Mouse (Mus musculus): ENCODE measurements at regions not wholly inside any gene's neighbourhood (a gene's known extent, or its start where the extent isn't known, plus 50 kb on each side); places are given as distances from the start of the nearest gene placed in this dataset.
A peak's percentile ranks its signal among the peaks of the same experiment; 100 is the strongest.

- Histone ChIP-seq H3K36me3 (ENCODE audit: insufficient read depth, low read length) (no peaks in the 10 kb centered on the region), H3K9ac (replicated peaks; ENCODE audit: low read length) (no peak overlapping the region), H3K27me3 (ENCODE audit: insufficient read depth, low read length) (no peaks in the 10 kb centered on the region), H3K9me3 (ENCODE audit: low read length) (no peaks in the 10 kb centered on the region), H3K4me3 (ENCODE audit: low read length) (no peak overlapping the region), H3K27ac (no peak overlapping the region), H3K4me1 (ENCODE audit: insufficient read depth, low read length) (no peaks in the 10 kb centered on the region), H3K4me2 (ENCODE audit: low read depth, low read length) (no peak overlapping the region)
- DNase-seq (ENCODE audit: low spot score), result no peak
- ATAC-seq, result no peak
- TF ChIP-seq CTCF (IDR thresholded peaks at IDR 0.05; ENCODE audit: low read depth), result no peak
- 88% methylated on average over 6 of the region's 6 CpGs for WGBS
Observed at GRCm38 (mm10) chr12:9091951-9092350, 62.2 kb downstream of the Ttc32 start.

- Histone ChIP-seq H3K9me3 (ENCODE audit: low read length) (no peaks in the 10 kb centered on the region), H3K27me3 (ENCODE audit: insufficient read depth, low read length) (no peaks in the 10 kb centered on the region), H3K27ac (no peak overlapping the region), H3K9ac (replicated peaks; ENCODE audit: low read length) (no peak overlapping the region), H3K4me3 (ENCODE audit: low read length) (no peak overlapping the region), H3K4me1 (ENCODE audit: insufficient read depth, low read length) (no peaks in the 10 kb centered on the region), H3K4me2 (ENCODE audit: low read depth, low read length) (no peak overlapping the region), H3K36me3 (ENCODE audit: insufficient read depth, low read length) (no peaks in the 10 kb centered on the region)
- DNase-seq (ENCODE audit: low spot score), result no peak
- no peak for ATAC-seq
- TF ChIP-seq CTCF (IDR thresholded peaks at IDR 0.05; ENCODE audit: low read depth), result no peak
Observed at GRCm38 (mm10) chr12:9095061-9095460, 65.3 kb downstream of the Ttc32 start.

- DNase-seq (ENCODE audit: low spot score) (no peak), ATAC-seq (no peak)
- Histone ChIP-seq H3K36me3 (ENCODE audit: insufficient read depth, low read length) (no peaks in the 10 kb centered on the region), H3K27ac (no peak overlapping the region), H3K4me2 (ENCODE audit: low read depth, low read length) (no peak overlapping the region), H3K9ac (replicated peaks; ENCODE audit: low read length) (no peak overlapping the region), H3K4me3 (ENCODE audit: low read length) (no peak overlapping the region), H3K9me3 (ENCODE audit: low read length) (no peaks in the 10 kb centered on the region), H3K27me3 (ENCODE audit: insufficient read depth, low read length) (no peaks in the 10 kb centered on the region), H3K4me1 (ENCODE audit: insufficient read depth, low read length) (no peaks in the 10 kb centered on the region)
- WGBS, result 30% methylated on average over 3 of the region's 3 CpGs
- no peak for TF ChIP-seq CTCF (IDR thresholded peaks at IDR 0.05; ENCODE audit: low read depth)
Observed at GRCm38 (mm10) chr12:9106416-9106815, 76.6 kb downstream of the Ttc32 start.

GRCm38 (mm10) chr12:9109806-9110205 lies 80.0 kb downstream of the Ttc32 start:
- DNase-seq (ENCODE audit: low spot score) (no peak), ATAC-seq (no peak)
- Histone ChIP-seq H3K9me3 (ENCODE audit: low read length) (no peaks in the 10 kb centered on the region), H3K36me3 (ENCODE audit: insufficient read depth, low read length) (no peaks in the 10 kb centered on the region), H3K4me1 (ENCODE audit: insufficient read depth, low read length) (no peaks in the 10 kb centered on the region), H3K9ac (replicated peaks; ENCODE audit: low read length) (no peak overlapping the region), H3K4me2 (ENCODE audit: low read depth, low read length) (no peak overlapping the region), H3K27ac (no peak overlapping the region), H3K4me3 (ENCODE audit: low read length) (no peak overlapping the region), H3K27me3 (ENCODE audit: insufficient read depth, low read length) (no peaks in the 10 kb centered on the region)
- TF ChIP-seq CTCF (IDR thresholded peaks at IDR 0.05; ENCODE audit: low read depth), result no peak
- 86% methylated on average over 7 of the region's 7 CpGs for WGBS

- WGBS, result 67% methylated on average over 3 of the region's 3 CpGs
- Histone ChIP-seq H3K27me3 (ENCODE audit: insufficient read depth, low read length) (no peaks in the 10 kb centered on the region), H3K9ac (replicated peaks; ENCODE audit: low read length) (no peak overlapping the region), H3K4me1 (ENCODE audit: insufficient read depth, low read length) (no peaks in the 10 kb centered on the region), H3K4me2 (ENCODE audit: low read depth, low read length) (no peak overlapping the region), H3K4me3 (ENCODE audit: low read length) (no peak overlapping the region), H3K27ac (no peak overlapping the region), H3K36me3 (ENCODE audit: insufficient read depth, low read length) (no peaks in the 10 kb centered on the region), H3K9me3 (ENCODE audit: low read length) (no peaks in the 10 kb centered on the region)
- ATAC-seq (no peak), DNase-seq (ENCODE audit: low spot score) (no peak)
- TF ChIP-seq CTCF (IDR thresholded peaks at IDR 0.05; ENCODE audit: low read depth), result no peak
Observed at GRCm38 (mm10) chr12:9112161-9112674, 82.4 kb downstream of the Ttc32 start.

- Histone ChIP-seq H3K36me3 (ENCODE audit: insufficient read depth, low read length) (no peaks in the 10 kb centered on the region), H3K4me2 (ENCODE audit: low read depth, low read length) (no peak overlapping the region), H3K9me3 (ENCODE audit: low read length) (no peaks in the 10 kb centered on the region), H3K9ac (replicated peaks; ENCODE audit: low read length) (no peak overlapping the region), H3K4me3 (ENCODE audit: low read length) (no peak overlapping the region), H3K27me3 (ENCODE audit: insufficient read depth, low read length) (no peaks in the 10 kb centered on the region), H3K4me1 (ENCODE audit: insufficient read depth, low read length) (no peaks in the 10 kb centered on the region), H3K27ac (no peak overlapping the region)
- ATAC-seq, result peak; percentile 71
- DNase-seq (ENCODE audit: low spot score), result peak; percentile 37
- 60% methylated on average over 6 of the region's 6 CpGs for WGBS
- no peak for TF ChIP-seq CTCF (IDR thresholded peaks at IDR 0.05; ENCODE audit: low read depth)
Observed at GRCm38 (mm10) chr12:9113652-9114051, 83.9 kb downstream of the Ttc32 start.

- Histone ChIP-seq H3K4me2 (ENCODE audit: low read depth, low read length) (no peak overlapping the region), H3K27me3 (ENCODE audit: insufficient read depth, low read length) (no peaks in the 10 kb centered on the region), H3K4me1 (ENCODE audit: insufficient read depth, low read length) (no peaks in the 10 kb centered on the region), H3K36me3 (ENCODE audit: insufficient read depth, low read length) (no peaks in the 10 kb centered on the region), H3K9me3 (ENCODE audit: low read length) (no peaks in the 10 kb centered on the region), H3K9ac (replicated peaks; ENCODE audit: low read length) (no peak overlapping the region), H3K27ac (no peak overlapping the region), H3K4me3 (ENCODE audit: low read length) (no peak overlapping the region)
- ATAC-seq, result no peak
- WGBS, result 90% methylated on average over 1 of the region's 1 CpGs
- TF ChIP-seq CTCF (IDR thresholded peaks at IDR 0.05; ENCODE audit: low read depth), result no peak
- no peak for DNase-seq (ENCODE audit: low spot score)
Observed at GRCm38 (mm10) chr12:9114061-9114460, 84.3 kb downstream of the Ttc32 start.

All from hindbrain, postnatal 0 days (tissue).